Mouse (Mus musculus) embryonic stem cell, embryonic (primary cell): ENCODE measurements around the gene Serpinb1c.
"Not testable (repeated sequence)": the region's sequence is repeated elsewhere in the genome, so short reads cannot be mapped to it uniquely, and the experiment has no call there.

Experiments
- CTCF ChIA-PET, 4 experiments: fragments of 300-600 bp in 2 of 4; fragments of 350-600 bp in 2 of 4; sonication (Branson Sonifier 250); formaldehyde crosslinking; loops; one replicate each; lab custom pipeline; 2022; ENCODE audit warnings: inconsistent platforms in 2 of 4; lab: Charles Lee
- POLR2A ChIA-PET, 4 experiments: fragments of 300-600 bp in 2 of 4; fragments of 350-600 bp in 2 of 4; sonication (Branson Sonifier 250); formaldehyde crosslinking; loops; one replicate each; lab custom pipeline; 2022; ENCODE audit warnings: antibody characterized with exemption in 4 of 4, inconsistent platforms in 1 of 4; lab: Charles Lee

Serpinb1c gene

GRCm38 (mm10) chr13:32873862-32874261 lies 24.1 kb downstream of the Serpinb1c start:
- ChIA-PET POLR2A (interaction anchor here in 1 of 4 experiments (0.7 kb wide), 1 partner anchor 1146 kb away, joined by 3 read pairs; no protein-coding TSS in a partner anchor), CTCF (no interaction called here)

DNA sequence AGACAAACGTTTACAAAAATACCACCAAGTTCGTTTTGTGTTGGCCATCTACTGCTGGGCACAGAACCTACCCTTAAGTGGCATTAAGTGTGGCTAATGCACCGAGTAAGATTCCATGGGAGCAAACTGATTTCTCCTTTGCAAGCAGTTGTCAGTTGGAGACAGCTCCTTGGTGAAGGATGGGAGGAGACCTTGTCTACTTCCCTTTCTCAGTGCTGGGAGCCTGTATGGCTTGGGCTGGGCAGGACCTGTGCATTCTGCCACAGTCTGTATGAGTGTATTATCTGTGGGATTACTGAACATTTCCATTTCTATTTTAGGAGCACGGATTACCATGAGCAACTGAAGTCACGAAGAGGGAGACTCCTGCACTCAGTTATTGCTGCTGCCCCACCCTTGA lies 29.2 kb downstream of the Serpinb1c start:
- POLR2A ChIA-PET = no interaction called here
- CTCF ChIA-PET = no interaction called here

GRCm38 (mm10) chr13:32868233-32868632 lies 29.8 kb downstream of the Serpinb1c start:
- CTCF ChIA-PET, POLR2A ChIA-PET: not testable (repeated sequence)

DNA sequence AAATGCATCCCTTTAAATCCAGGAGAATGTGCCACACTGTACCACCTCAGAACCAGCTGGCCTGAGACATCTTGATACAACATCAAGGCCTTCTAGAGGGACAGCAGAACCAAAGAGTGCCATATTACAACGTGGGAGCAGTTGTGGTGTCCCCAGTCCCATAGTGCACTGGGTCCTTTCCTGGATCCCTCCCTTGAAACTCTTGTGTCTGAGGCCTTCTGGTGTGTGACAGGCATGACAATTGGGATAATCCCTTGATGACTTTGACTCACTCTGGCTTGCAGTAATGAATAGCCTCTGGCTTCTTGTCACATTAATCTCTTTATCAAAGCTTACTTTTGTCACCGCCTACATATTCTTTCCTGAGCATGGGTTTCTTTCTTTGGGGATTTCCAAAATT lies 31.0 kb downstream of the Serpinb1c start:
- ChIA-PET POLR2A (no interaction called here), CTCF (interaction anchor here in 3 of 4 experiments (0.5 to 2.2 kb wide), 5 partner anchors 16 to 209 kb away, joined by 3 to 10 read pairs (median 5); partner anchors contain the start of gene Serpinb1a (in 2 of the 3))

DNA sequence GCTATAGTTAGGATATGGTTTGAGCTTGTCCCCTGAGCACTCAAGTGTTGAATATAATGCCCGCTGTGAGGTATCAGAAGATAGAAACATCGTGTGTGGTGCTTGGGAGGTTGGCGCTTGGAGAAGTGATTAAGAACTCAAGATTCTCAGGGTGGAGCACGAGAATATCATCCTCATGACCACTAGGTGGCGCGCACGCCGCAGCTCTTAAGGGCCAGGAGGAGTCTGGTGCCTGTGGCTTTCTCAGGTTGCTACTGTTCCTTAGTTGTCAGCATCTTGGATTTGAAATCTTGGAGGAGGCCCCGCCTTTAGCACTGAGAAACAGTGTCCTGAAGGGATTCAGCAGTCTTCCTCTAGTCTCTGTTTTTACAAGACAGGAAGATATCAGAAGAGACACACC lies 31.5 kb downstream of the Serpinb1c start:
- CTCF ChIA-PET = interaction anchor here in 3 of 4 experiments (0.5 to 2.2 kb wide), 11 partner anchors 16 to 966 kb away, joined by 3 to 10 read pairs (median 4); partner anchors contain the start of gene Serpinb1a (in 2 of the 3)
- POLR2A ChIA-PET = no interaction called here

- POLR2A ChIA-PET = no interaction called here
Observed at GRCm38 (mm10) chr13:32865591-32865990, 32.4 kb downstream of the Serpinb1c start.

DNA sequence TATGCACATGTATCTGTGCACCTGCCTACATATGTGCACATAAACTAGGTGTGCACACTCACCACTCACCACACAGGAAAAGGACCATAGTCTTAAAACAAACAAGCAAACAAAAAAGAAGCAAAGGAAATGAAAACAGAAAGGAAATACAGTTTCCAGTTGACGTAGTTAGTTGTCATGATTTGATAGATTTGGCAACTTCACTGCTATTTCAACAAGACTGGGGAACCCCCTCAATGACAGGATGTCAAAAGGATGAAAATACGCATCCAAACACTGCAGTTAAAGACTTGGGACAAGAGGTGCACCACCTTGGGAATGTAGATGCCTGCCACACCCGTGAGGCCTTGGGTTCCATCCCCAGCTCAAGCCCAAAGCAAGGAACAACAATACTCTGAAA lies 33.5 kb downstream of the Serpinb1c start:
- POLR2A ChIA-PET, CTCF ChIA-PET: not testable (repeated sequence)

More at GRCm38 (mm10) chr13:32865591-32865990, 32.4 kb downstream of the Serpinb1c start:
- CTCF ChIA-PET = interaction anchor here in 3 of 4 experiments (0.6 to 2.2 kb wide), 10 partner anchors 15 to 1055 kb away, joined by 3 to 10 read pairs (median 4); partner anchors contain the start of genes Serpinb1a (in 2 of the 3) and Serpinb1c (in 1 of the 3)

- ChIA-PET CTCF (interaction anchor here in 3 of 4 experiments (0.5 to 1.5 kb wide), 4 partner anchors 12 to 343 kb away, joined by 4 to 8 read pairs (median 6); partner anchors contain the start of gene Serpinb1a (in 1 of the 3)), POLR2A (interaction anchor here in 2 of 4 experiments (1.0 kb wide), 2 partner anchors 10 to 13 kb away, joined by 3 read pairs; no protein-coding TSS in a partner anchor)
Observed at GRCm38 (mm10) chr13:32863456-32863855, 34.6 kb downstream of the Serpinb1c start.

GRCm38 (mm10) chr13:32860821-32861220 lies 37.2 kb downstream of the Serpinb1c start:
- ChIA-PET POLR2A (no interaction called here), CTCF (no interaction called here)

GRCm38 (mm10) chr13:32853073-32853472 lies 44.9 kb downstream of the Serpinb1c start:
- ChIA-PET POLR2A (interaction anchor here in 1 of 4 experiments (1.1 kb wide), 1 partner anchor 10 kb away, joined by 3 read pairs; no protein-coding TSS in a partner anchor), CTCF (no interaction called here)

DNA sequence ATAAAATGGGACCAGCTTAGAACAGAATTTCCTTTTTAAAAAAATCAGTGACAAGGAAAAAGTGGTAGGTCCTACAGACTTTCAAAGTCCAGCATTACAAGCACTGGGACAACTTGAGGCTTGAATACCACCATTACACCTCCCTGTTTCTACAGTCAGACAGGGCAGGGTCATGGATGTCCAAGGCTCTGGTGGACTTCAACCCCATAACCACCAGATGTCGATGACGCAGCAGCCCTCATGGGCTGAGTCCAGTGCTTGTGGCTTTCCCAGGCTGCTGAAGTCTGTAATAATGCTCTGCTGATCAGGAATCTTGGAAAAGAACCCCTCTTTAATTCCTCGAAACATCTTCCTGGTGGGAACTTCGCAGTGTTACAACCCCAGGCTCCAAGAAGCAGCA lies 45.5 kb downstream of the Serpinb1c start:
- POLR2A ChIA-PET = interaction anchor here in 1 of 4 experiments (1.4 kb wide), 1 partner anchor 20 kb away, joined by 3 read pairs; no protein-coding TSS in a partner anchor
- CTCF ChIA-PET = interaction anchor here in 3 of 4 experiments (0.6 to 3.3 kb wide), 10 partner anchors 10 to 166 kb away, joined by 3 to 10 read pairs (median 4); no protein-coding TSS in a partner anchor

DNA sequence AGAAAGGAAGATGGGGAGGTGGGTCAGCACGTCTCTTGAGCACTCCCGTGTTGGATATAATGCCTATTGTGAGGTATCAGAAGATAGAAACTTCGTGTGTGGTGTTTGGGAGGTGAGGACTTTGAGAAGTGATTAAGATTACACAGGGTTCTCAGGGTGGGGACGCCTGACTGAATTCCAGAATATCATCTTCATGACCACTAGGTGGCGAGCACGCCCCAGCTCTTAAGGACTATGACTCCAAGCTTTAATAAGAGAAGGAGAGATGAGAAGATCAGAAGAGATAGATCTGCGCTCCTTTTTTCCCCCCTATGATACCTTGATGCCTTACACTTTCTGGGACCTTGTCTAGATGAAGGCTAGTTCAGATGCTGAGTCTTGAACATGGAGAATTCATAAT lies 46.0 kb downstream of the Serpinb1c start:
- CTCF ChIA-PET = interaction anchor here (0.6 to 3.3 kb wide), 12 partner anchors 11 to 167 kb away, joined by 3 to 10 read pairs (median 4); no protein-coding TSS in a partner anchor
- POLR2A ChIA-PET = interaction anchor here in 1 of 4 experiments (1.4 kb wide), 1 partner anchor 19 kb away, joined by 3 read pairs; no protein-coding TSS in a partner anchor

GRCm38 (mm10) chr13:32850668-32851404 lies 47.2 kb downstream of the Serpinb1c start, which contains the start of gene Serpinb1a:
Gene Serpinb1a (minus strand): TSS chr13:32851185.
- POLR2A ChIA-PET = interaction anchor here in 3 of 4 experiments (0.7 to 1.4 kb wide), 5 partner anchors 13 to 46 kb away, joined by 3 read pairs; no protein-coding TSS in a partner anchor
- CTCF ChIA-PET = interaction anchor here in 3 of 4 experiments (0.6 to 3.3 kb wide), 11 partner anchors 12 to 1124 kb away, joined by 3 to 11 read pairs (median 5); no protein-coding TSS in a partner anchor

DNA sequence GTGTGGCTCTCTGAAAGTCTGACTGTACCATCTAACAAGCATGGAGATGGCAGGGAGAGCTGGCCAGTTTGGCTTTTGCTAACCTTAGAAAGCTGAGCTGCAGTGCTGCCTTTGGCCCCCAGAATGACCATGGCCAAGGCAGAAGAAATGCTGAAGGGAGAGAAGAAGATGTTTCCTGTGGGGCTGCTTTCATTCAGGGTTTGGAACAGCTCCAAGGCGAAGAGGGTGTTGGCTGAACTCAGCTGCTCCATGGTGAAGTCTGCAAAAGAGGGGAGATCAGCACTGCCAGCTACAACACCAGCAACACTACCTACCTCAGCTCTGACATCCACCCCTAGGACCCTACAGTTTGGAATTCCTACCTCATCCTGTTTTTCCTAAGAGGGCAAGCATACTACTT lies 47.9 kb downstream of the Serpinb1c start:
- ChIA-PET POLR2A (interaction anchor here in 1 of 4 experiments (0.8 to 1.2 kb wide), 2 partner anchors 13 to 22 kb away, joined by 3 read pairs; no protein-coding TSS in a partner anchor), CTCF (interaction anchor here in 2 of 4 experiments (0.9 to 3.3 kb wide), 4 partner anchors 16 to 51 kb away, joined by 3 to 11 read pairs (median 8); no protein-coding TSS in a partner anchor)

GRCm38 (mm10) chr13:32849531-32850123 lies 48.4 kb downstream of the Serpinb1c start:
- CTCF ChIA-PET = interaction anchor here in 1 of 4 experiments (2.1 to 3.3 kb wide), 2 partner anchors 17 to 22 kb away, joined by 10 to 11 read pairs; no protein-coding TSS in a partner anchor
- POLR2A ChIA-PET = interaction anchor here in 1 of 4 experiments (1.2 kb wide), 1 partner anchor 22 kb away, joined by 3 read pairs; no protein-coding TSS in a partner anchor

- CTCF ChIA-PET = interaction anchor here in 1 of 4 experiments (2.1 to 3.3 kb wide), 2 partner anchors 17 to 22 kb away, joined by 10 to 11 read pairs; no protein-coding TSS in a partner anchor
Observed at GRCm38 (mm10) chr13:32849092-32849491, 48.9 kb downstream of the Serpinb1c start.

GRCm38 (mm10) chr13:32846221-32846620 lies 51.8 kb downstream of the Serpinb1c start:
- POLR2A ChIA-PET = no interaction called here
- CTCF ChIA-PET = no interaction called here

More at GRCm38 (mm10) chr13:32849092-32849491, 48.9 kb downstream of the Serpinb1c start:
- POLR2A ChIA-PET = no interaction called here

- ChIA-PET POLR2A (interaction anchor here in 1 of 4 experiments (0.7 kb wide), 1 partner anchor 42 kb away, joined by 3 read pairs; no protein-coding TSS in a partner anchor), CTCF (no interaction called here)
Observed at GRCm38 (mm10) chr13:32841349-32841748, 56.7 kb downstream of the Serpinb1c start.
